Mouse (Mus musculus) intestine, postnatal 0 days (tissue): ENCODE data around the gene Clcn2. TPM values are rescaled to one million over a fixed set of nuclear protein-coding genes. Genes with fewer than 3 reads are reported as not detected.

ENCODE experiments used
- ATAC-seq: fragments of 200-750 bp; cut with Nextera tagmentation; 2 replicates; pipeline ENCODE4 v1.8.0; 2017; ENCODE audit warnings: mild to moderate bottlenecking, moderate TSS enrichment, moderate library complexity
- H3K27ac ChIP-seq: fragments of 300-500 bp; sonication (generic); 2 replicates; pipeline ENCODE4 v1.5.1; 2014; ENCODE audit warnings: mild to moderate bottlenecking, low read depth, low read length, moderate library complexity
- H3K27me3 ChIP-seq: fragments of 300-500 bp; sonication (generic); replicated peaks from 2 replicates; pipeline ENCODE4 v1.6.1; 2014; ENCODE audit warnings: low read length, mixed read lengths; ENCODE audit not compliant: control insufficient read depth, insufficient read depth
- H3K36me3 ChIP-seq: fragments of 300-500 bp; sonication (generic); 2 replicates; pipeline ENCODE4 v1.6.1; 2014; ENCODE audit warnings: mild to moderate bottlenecking, moderate library complexity; ENCODE audit not compliant: control insufficient read depth, insufficient read depth
- H3K4me1 ChIP-seq: fragments of 300-500 bp; sonication (generic); replicated peaks from 2 replicates; pipeline ENCODE4 v1.6.1; 2014; ENCODE audit warnings: antibody characterized with exemption, low read length, mixed read lengths; ENCODE audit not compliant: control insufficient read depth, insufficient read depth
- H3K4me2 ChIP-seq: fragments of 300-500 bp; sonication (generic); replicated peaks from 2 replicates; pipeline ENCODE4 v1.6.1; 2014; ENCODE audit warnings: low read depth, mild to moderate bottlenecking, moderate library complexity
- H3K4me3 ChIP-seq: fragments of 300-500 bp; sonication (generic); 2 replicates; pipeline ENCODE4 v1.5.1; 2014; ENCODE audit warnings: low read depth, low read length
- H3K9ac ChIP-seq: fragments of 300-500 bp; sonication (generic); 2 replicates; pipeline ENCODE4 v1.6.1; 2014; ENCODE audit warnings: mild to moderate bottlenecking, low read depth, low read length
- H3K9me3 ChIP-seq: fragments of 300-500 bp; sonication (generic); 2 replicates; pipeline ENCODE4 v1.6.1; 2016; ENCODE audit warnings: mixed run types; ENCODE audit not compliant: control insufficient read depth
- CTCF ChIP-seq: sonication (generic); IDR thresholded peaks from 2 replicates; pipeline ENCODE4 v1.5.1; 2016; ENCODE audit warnings: low read depth, mild to moderate bottlenecking, control low read depth, antibody characterized with exemption, moderate library complexity
- WGBS: fragments of 180-500 bp; shearing (Covaris S2); extraction: QIAGEN DNeasy Blood & Tissue Kit; methylation state at CpG from one replicate; pipeline ENCODE4 v1.1.7; 2014; 5-methylcytosine and 5-hydroxymethylcytosine counted together
- polyA plus RNA-seq: library from polyadenylated mRNA; unstranded; fragments of >200 nt; fragmentation: Nextera tagmentation; extraction: Ambion mirVana; gene quantifications from 2 replicates; pipeline ENCODE4 v1.2.1, GENCODE M21; 2015

Clcn2 gene
- polyA plus RNA-seq, 1 experiment from 2014 or later = 5.4 TPM

- ATAC-seq = peak; percentile 37; the same call in 1 of the 2 replicates
- H3K4me2 ChIP-seq = peak within 1 kb of the TSS; percentile 98
These were observed 15.6 kb upstream of the Clcn2 start, which contains the start of gene Chrd for GRCm38 (mm10) chr16:20732925-20733730. Gene Chrd, plus strand, starts transcription at chr16:20733127.

GRCm38 (mm10) chr16:20732251-20732924 lies 14.8 kb upstream of the Clcn2 start:
- peaks cover 6% of the 10 kb centered on the region; the same call in 1 of the 2 replicates for H3K36me3 ChIP-seq
- no peaks in the 10 kb centered on the region for H3K9me3 ChIP-seq
- H3K27me3 ChIP-seq = peaks cover 29% of the 10 kb centered on the region
- peak overlapping the region; percentile 58 for H3K9ac ChIP-seq
- 10% methylated on average over 16 of the region's 30 CpGs for WGBS
- ATAC-seq = no peak
- peak overlapping the region; percentile 98 for H3K4me2 ChIP-seq
- H3K4me1 ChIP-seq = peaks cover 7% of the 10 kb centered on the region; the same call in 1 of the 2 replicates
- H3K4me3 ChIP-seq = peak overlapping the region; percentile 61
- 0 out of 2 replicates have a peak, but pooled peaks have one; percentile 20 for TF ChIP-seq CTCF
- H3K27ac ChIP-seq = peak overlapping the region; percentile 54

More at GRCm38 (mm10) chr16:20732925-20733730, 15.6 kb upstream of the Clcn2 start, which contains the start of gene Chrd:
- peaks cover 5% of the 10 kb centered on the region; the same call in 1 of the 2 replicates for H3K36me3 ChIP-seq
- WGBS = under 1% methylated on average over 57 of the region's 70 CpGs
- peaks cover 7% of the 10 kb centered on the region; the same call in 1 of the 2 replicates for H3K4me1 ChIP-seq
- peak within 1 kb of the TSS; percentile 54 for H3K27ac ChIP-seq
- no peaks in the 10 kb centered on the region for H3K9me3 ChIP-seq
- peaks cover 29% of the 10 kb centered on the region for H3K27me3 ChIP-seq
- TF ChIP-seq CTCF = no peak
- peak within 1 kb of the TSS; percentile 61 for H3K4me3 ChIP-seq
- peak within 1 kb of the TSS; percentile 58 for H3K9ac ChIP-seq

GRCm38 (mm10) chr16:20731688-20732087 lies 14.1 kb upstream of the Clcn2 start:
- no peak overlapping the region for H3K4me3 ChIP-seq
- peaks cover 7% of the 10 kb centered on the region; the same call in 1 of the 2 replicates for H3K4me1 ChIP-seq
- no peak for ATAC-seq
- H3K4me2 ChIP-seq = no peak overlapping the region
- WGBS = 77% methylated on average over 5 of the region's 5 CpGs
- H3K36me3 ChIP-seq = peaks cover 6% of the 10 kb centered on the region; the same call in 1 of the 2 replicates
- H3K9me3 ChIP-seq = no peaks in the 10 kb centered on the region
- H3K27me3 ChIP-seq = peaks cover 29% of the 10 kb centered on the region
- no peak overlapping the region for H3K27ac ChIP-seq
- H3K9ac ChIP-seq = no peak overlapping the region
- no peak for TF ChIP-seq CTCF

DNA sequence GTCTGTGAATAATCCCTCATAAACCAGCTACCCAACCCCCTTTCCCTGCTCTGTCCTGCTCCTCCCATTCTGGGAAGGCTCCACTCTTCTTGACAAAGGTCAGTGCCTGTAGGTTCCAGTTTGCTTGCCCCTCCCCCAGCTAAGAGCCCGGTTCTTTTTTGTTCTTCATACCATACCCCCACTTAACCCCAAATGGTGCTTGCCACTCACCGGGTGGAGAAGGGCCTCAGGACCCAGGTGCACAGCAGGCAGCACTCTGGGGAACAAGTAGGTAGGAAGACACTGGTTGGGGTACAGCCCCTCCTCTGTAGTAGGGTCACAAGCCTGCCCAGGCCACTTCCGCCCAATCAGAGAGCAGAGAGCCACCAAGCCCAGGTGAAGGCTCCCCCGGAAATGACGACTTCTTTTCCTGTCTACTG lies 12.8 kb upstream of the Clcn2 start:
- Histone ChIP-seq H3K4me3 (no peak overlapping the region), H3K27ac (no peak overlapping the region), H3K36me3 (peaks cover 6% of the 10 kb centered on the region; the same call in 1 of the 2 replicates), H3K4me2 (peak overlapping the region; percentile 35), H3K9me3 (no peaks in the 10 kb centered on the region), H3K9ac (no peak overlapping the region), H3K4me1 (peaks cover 7% of the 10 kb centered on the region; the same call in 1 of the 2 replicates), H3K27me3 (peaks cover 25% of the 10 kb centered on the region)
- 28% methylated on average over 5 of the region's 5 CpGs for WGBS
- peak; percentile 56 for ATAC-seq
- TF ChIP-seq CTCF = no peak

- no peaks in the 10 kb centered on the region for H3K27me3 ChIP-seq
These were observed 8.8 kb upstream of the Clcn2 start for GRCm38 (mm10) chr16:20726384-20726783.

GRCm38 (mm10) chr16:20725750-20726149 lies 8.2 kb upstream of the Clcn2 start:
- H3K4me3 ChIP-seq = no peak overlapping the region
- no peak for TF ChIP-seq CTCF
- no peak overlapping the region for H3K27ac ChIP-seq
- WGBS = 82% methylated on average over 4 of the region's 4 CpGs
- no peak for ATAC-seq
- no peaks in the 10 kb centered on the region for H3K4me1 ChIP-seq
- H3K9me3 ChIP-seq = no peaks in the 10 kb centered on the region
- peaks cover 10% of the 10 kb centered on the region for H3K36me3 ChIP-seq
- H3K27me3 ChIP-seq = no peaks in the 10 kb centered on the region
- no peak overlapping the region for H3K9ac ChIP-seq
- H3K4me2 ChIP-seq = no peak overlapping the region

More at GRCm38 (mm10) chr16:20726384-20726783, 8.8 kb upstream of the Clcn2 start:
- H3K36me3 ChIP-seq = peaks cover 10% of the 10 kb centered on the region
- no peak overlapping the region for H3K4me2 ChIP-seq
- no peaks in the 10 kb centered on the region for H3K4me1 ChIP-seq
- ATAC-seq = no peak
- no peak overlapping the region for H3K27ac ChIP-seq
- H3K4me3 ChIP-seq = no peak overlapping the region
- H3K9me3 ChIP-seq = no peaks in the 10 kb centered on the region
- 67% methylated on average over 1 of the region's 1 CpGs for WGBS
- TF ChIP-seq CTCF = no peak
- H3K9ac ChIP-seq = no peak overlapping the region
